Mouse (Mus musculus) CH12F3 (cell line): ENCODE data around the gene Antxr1.

Experiments
- in situ Hi-C: fragments of 300-500 bp; cut with MboI; formaldehyde crosslinking; loops from 2 replicates; pipeline ENCODE4 v1.14.3; 2020; ENCODE audit warnings: low sequenced_read_pairs

Gene Antxr1

DNA sequence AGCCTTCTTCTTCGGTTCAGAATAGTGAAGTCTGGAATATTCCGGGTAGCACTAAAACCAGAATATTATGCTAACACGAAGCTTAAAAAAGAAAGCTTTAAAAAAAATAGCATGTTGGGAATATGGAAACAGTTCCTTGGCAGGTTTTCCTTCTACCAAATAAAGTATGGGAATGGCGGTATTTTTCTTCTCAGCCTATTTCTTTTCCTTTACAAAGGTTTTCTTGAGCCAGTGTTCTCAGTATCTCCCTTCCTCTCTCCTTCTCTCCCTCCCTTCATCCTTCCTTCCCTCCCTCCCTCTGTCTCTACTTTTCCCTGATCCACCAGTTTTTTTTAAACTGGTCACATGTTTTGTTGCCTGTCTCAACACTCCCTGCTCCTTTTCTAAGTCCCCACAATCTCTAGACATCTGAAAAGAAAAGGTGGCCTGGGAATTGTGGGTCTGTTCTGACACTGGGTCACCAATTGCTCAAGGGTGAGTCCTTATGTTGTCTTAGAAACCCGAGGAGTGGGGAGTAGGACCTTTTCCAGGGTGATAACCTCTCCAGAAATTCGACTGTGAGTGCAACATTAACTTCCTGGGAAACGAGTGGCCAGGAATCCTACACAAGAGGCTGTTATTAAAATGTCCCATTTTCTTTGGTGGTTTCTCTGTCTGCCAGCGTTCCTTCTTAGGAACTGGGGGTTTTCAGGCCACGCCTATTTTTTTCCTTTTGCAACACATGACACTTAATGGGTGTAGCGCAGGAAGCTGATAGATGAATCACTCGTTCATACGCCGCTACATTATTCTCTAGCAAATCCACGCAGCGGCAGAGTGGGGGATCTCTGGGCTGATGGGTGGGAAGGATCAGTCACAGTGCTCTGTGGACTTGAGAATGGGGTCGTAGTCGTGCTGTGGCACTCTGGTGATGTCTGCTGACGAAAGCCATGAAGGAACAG, 42.4 kb downstream of the Antxr1 start:
- in situ Hi-C loops: no loop called here

DNA sequence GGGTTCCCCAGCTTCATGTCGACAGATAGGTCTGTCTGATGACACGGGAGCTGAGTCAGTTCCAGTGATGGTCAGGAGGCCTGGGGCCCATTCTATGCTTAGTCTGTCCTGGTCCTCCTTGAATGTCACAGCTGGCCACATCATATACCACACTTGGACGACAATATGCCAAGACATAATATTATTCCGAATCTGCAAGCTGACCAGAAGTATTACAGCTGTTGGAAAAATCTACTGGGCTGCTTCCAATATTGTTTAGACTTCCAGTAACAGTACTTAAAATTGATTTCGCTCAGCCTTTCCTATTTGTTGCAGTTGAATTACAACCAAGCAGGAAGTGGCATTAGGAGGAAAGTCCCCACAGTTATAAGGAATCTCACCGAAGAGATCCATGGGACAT, 48.4 kb downstream of the Antxr1 start:
- in situ Hi-C loops: no loop called here

DNA sequence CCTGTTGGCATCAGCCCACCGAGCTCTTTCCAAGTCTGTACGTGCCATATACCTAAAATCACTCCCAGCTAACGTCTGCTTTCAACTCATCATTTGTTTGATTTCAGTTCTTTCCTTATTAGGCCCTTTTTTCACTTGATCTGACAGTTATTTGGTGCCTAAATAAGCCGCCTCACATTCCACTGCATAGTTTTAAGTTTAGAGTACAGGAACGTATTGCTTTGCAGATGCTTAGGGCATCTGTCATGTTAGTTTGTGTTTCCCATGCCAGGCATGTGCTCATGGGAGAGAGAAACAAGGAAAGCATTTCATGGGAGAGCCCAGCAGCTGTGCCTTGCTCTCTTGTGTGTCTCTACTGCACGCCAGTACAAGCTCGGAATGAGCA, 50.3 kb downstream of the Antxr1 start:
- in situ Hi-C loops: no loop called here

GRCm38 (mm10) chr6:87284716-87285364, 50.8 kb downstream of the Antxr1 start:
- in situ Hi-C loops: no loop called here

- in situ Hi-C loops: no loop called here
Observed at GRCm38 (mm10) chr6:87282346-87282781, 53.3 kb downstream of the Antxr1 start.

GRCm38 (mm10) chr6:87281771-87282170, 53.9 kb downstream of the Antxr1 start:
- in situ Hi-C loops: no loop called here

DNA sequence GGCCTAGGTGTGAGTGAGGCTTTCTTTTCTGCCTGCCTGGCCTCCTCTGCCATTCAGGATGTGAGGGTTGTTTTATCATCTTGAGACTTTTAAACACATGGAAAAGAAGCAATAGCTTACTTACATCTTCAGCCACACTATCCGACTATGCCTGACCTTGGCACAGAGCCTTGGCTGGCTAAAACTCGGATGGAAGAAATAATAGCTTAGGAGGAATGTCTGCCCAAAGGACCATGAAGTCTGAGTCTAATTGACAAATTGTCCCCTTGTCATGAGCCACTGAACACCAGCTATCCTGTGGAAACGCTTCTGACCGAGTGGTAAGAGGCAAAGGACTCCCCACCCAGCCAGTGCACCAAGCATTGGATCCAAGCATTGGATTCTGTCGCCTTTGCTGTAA, 57.5 kb downstream of the Antxr1 start:
- in situ Hi-C loops: loop anchor here (10.0 kb wide), 1 partner anchor 173 kb away; the partner anchor contains the start of gene D6Ertd527e

- in situ Hi-C loops: loop anchor here (10.0 kb wide), 1 partner anchor 173 kb away; the partner anchor contains the start of gene D6Ertd527e
Observed at GRCm38 (mm10) chr6:87277527-87277926, 58.1 kb downstream of the Antxr1 start.

- in situ Hi-C loops: loop anchor here (10.0 kb wide), 1 partner anchor 172 kb away; the partner anchor contains the start of gene D6Ertd527e
Observed at GRCm38 (mm10) chr6:87276941-87277340, 58.7 kb downstream of the Antxr1 start.

DNA sequence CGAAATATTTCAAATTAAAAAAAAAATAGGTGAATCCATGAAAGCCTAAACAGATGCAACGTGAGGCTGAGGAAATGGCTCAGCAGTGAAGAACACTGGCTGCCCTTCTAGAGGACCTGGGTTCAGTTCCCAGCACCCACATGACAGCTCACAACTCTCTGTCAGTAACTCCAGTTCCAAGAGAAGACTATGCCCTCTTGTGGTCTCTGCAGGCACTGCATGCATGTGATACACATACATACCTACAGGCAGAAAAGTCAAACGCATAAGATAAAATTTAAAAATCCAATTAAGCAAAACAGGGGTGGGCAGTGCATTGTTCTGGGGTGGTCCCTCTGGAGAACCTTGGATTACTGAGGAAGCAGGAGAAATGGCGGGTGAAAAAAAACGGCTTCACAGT, 60.8 kb downstream of the Antxr1 start:
- in situ Hi-C loops: loop anchor here (10.0 kb wide), 1 partner anchor 170 kb away; the partner anchor contains the start of gene D6Ertd527e

DNA sequence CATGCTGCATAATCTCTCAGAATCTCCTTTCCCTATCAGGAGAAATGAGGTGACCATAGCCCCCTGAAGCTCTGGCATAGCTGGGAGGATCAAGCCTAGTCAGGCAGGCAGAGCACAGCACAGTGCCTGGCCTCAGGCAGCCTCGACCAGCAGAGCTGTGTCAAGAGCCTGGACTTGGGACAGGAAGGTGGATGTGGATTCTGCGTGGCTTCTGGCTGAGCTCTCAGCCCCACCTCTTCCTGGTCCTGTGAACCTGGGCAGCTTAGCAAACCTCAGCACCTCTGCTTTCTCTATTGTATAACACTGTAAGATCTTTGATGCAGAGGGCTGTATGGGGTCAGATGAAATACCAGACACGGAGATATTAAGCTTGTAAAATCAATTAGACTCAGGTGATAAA, 61.8 kb downstream of the Antxr1 start:
- in situ Hi-C loops: loop anchor here (10.0 kb wide), 1 partner anchor 169 kb away; the partner anchor contains the start of gene D6Ertd527e

- in situ Hi-C loops: loop anchor here (10.0 kb wide), 1 partner anchor 168 kb away; the partner anchor contains the start of gene D6Ertd527e
Observed at GRCm38 (mm10) chr6:87273141-87273540, 62.5 kb downstream of the Antxr1 start.

GRCm38 (mm10) chr6:87272202-87272601, 63.4 kb downstream of the Antxr1 start:
- in situ Hi-C loops: loop anchor here (10.0 kb wide), 1 partner anchor 167 kb away; the partner anchor contains the start of gene D6Ertd527e

GRCm38 (mm10) chr6:87270452-87270851, 65.2 kb downstream of the Antxr1 start:
- in situ Hi-C loops: loop anchor here (10.0 kb wide), 1 partner anchor 166 kb away; the partner anchor contains the start of gene D6Ertd527e

DNA sequence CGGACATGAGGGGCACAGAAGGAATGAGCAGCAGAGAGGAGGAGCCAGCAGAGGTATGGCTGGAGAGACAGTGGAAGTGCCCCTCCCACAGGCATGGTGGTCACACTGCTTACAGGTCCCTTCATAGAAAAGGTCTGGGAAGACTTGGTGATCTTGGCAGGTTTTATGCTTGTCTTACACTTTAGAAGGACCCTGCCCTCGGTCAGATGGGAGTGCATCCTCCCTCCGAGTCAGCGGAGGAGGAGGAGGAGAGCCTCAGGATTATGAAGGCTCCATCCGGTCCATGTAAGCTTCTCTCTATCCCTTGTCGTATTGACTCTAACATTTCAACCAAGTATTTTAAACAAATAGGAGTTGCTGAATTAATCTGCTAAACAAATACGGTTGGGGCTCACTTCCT, 65.7 kb downstream of the Antxr1 start:
- in situ Hi-C loops: loop anchor here (10.0 kb wide), 1 partner anchor 165 kb away; the partner anchor contains the start of gene D6Ertd527e

- in situ Hi-C loops: no loop called here
Observed at GRCm38 (mm10) chr6:87262666-87263065, 73.0 kb downstream of the Antxr1 start.

GRCm38 (mm10) chr6:87258976-87259375, 76.6 kb downstream of the Antxr1 start:
- in situ Hi-C loops: no loop called here

GRCm38 (mm10) chr6:87257981-87258775, 77.4 kb downstream of the Antxr1 start:
- in situ Hi-C loops: no loop called here

DNA sequence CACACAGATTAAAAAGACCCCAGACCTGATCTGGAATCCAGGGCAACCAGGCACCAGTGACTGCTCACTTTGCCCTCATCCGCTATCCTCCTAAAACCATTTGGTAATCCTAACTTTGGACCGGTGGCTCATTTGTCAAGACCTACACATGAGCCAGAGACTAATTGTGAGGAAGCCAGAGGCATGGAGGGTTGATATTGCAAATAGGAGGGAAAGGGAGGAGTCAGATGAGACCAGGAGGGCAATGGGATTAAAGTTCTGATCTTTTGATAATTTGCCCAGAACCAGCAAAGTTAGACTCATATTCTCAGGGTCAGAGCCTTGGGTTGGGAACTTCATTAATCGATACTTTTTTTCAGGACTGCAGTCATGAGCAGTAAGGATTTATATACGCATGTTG, 78.2 kb downstream of the Antxr1 start:
- in situ Hi-C loops: no loop called here

DNA sequence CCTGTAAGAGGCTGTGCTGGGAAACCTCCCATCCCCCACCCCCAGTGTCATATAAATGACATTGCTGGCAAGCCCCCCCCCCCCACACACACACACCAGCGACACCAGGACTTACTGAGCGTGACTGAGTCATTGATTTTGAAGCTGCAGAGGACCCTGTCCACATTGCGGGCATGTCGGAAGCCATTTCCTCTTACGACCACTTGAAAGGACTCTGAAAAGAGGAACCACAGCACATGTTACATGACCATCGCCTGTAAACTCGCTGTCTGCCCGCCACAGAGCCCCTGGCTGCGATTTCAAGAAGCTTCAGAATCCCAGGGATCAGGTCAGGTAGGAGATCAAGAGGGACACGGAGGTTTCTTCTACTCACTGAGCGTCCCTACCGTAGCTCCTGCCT, 80.0 kb downstream of the Antxr1 start:
- in situ Hi-C loops: no loop called here
